Mouse (Mus musculus) thymus, postnatal 14 days (tissue): ENCODE measurements around the gene Zfp184.

Experiments used
- DNase-seq: peaks from one replicate; pipeline ENCODE4 v3.0.0; 2021

The Zfp184 gene

GRCm38 (mm10) chr13:21993957-21994738, 49.3 kb downstream of the Zfp184 start:
- DNase-seq = peak; percentile 56

- DNase-seq = no peak
These were observed 50.0 kb downstream of the Zfp184 start for GRCm38 (mm10) chr13:21994896-21995295.

GRCm38 (mm10) chr13:21995331-21995914, 50.5 kb downstream of the Zfp184 start:
- peak; percentile 52 for DNase-seq

- DNase-seq = no peak
These were observed 51.4 kb downstream of the Zfp184 start for GRCm38 (mm10) chr13:21996101-21996839.

- no peak for DNase-seq
These were observed 51.9 kb downstream of the Zfp184 start for GRCm38 (mm10) chr13:21996840-21997185.

- no peak for DNase-seq
These were observed 52.4 kb downstream of the Zfp184 start for GRCm38 (mm10) chr13:21997201-21997820.

- DNase-seq = no peak
These were observed 52.9 kb downstream of the Zfp184 start for GRCm38 (mm10) chr13:21997821-21998220.

GRCm38 (mm10) chr13:21998412-21998811, 53.5 kb downstream of the Zfp184 start:
- no peak for DNase-seq

- DNase-seq = no peak
These were observed 54.3 kb downstream of the Zfp184 start for GRCm38 (mm10) chr13:21999147-21999546.

- no peak for DNase-seq
These were observed 56.5 kb downstream of the Zfp184 start for GRCm38 (mm10) chr13:22001346-22001745.

GRCm38 (mm10) chr13:22001823-22002222, 56.9 kb downstream of the Zfp184 start:
- DNase-seq = peak; percentile 28

GRCm38 (mm10) chr13:22005605-22006333, 60.9 kb downstream of the Zfp184 start:
- DNase-seq = peak; percentile 75

- peak; percentile 79 for DNase-seq
These were observed 61.6 kb downstream of the Zfp184 start for GRCm38 (mm10) chr13:22006334-22007120.

GRCm38 (mm10) chr13:22007121-22007510, 62.2 kb downstream of the Zfp184 start:
- DNase-seq = no peak

GRCm38 (mm10) chr13:22007872-22008271, 63.0 kb downstream of the Zfp184 start:
- DNase-seq = no peak

- DNase-seq = no peak
These were observed 63.8 kb downstream of the Zfp184 start for GRCm38 (mm10) chr13:22008707-22009106.

- no peak for DNase-seq
These were observed 64.7 kb downstream of the Zfp184 start, which contains the start of gene Prss16 for GRCm38 (mm10) chr13:22009642-22010041. TSS of gene Prss16 (minus strand) at chr13:22009742.
